Mouse (Mus musculus) MEL (cell line): ENCODE data around the gene Iqub. TPM values are rescaled to one million over a fixed set of nuclear protein-coding genes. Genes with fewer than 3 reads are reported as not detected.

Experiments
- DNase-seq: peaks from one replicate; pipeline ENCODE4 v3.0.0; 2011; ENCODE audit warnings: low read depth, low spot score
- H3K27ac ChIP-seq: 2 replicates; pipeline ENCODE4 v1.5.1; 2012; ENCODE audit warnings: low read depth, mild to moderate bottlenecking, control low read depth, low read length, moderate library complexity; ENCODE audit not compliant: control insufficient read depth
- H3K27me3 ChIP-seq, 2 experiments: fragments of 150-350 bp in 1 of 2; sonication (generic) in 1 of 2; 2 replicates each; pipeline ENCODE4 v1.6.1; 2012; ENCODE audit warnings: low read length in 2 of 2, mild to moderate bottlenecking in 2 of 2, improper control_type of control experiment in 1 of 2, moderate library complexity in 1 of 2; ENCODE audit not compliant: insufficient read depth in 2 of 2, control insufficient read depth in 1 of 2
- H3K36me3 ChIP-seq, 2 experiments: 2 replicates each; pipeline ENCODE4 v1.6.1; 2012 to 2014; ENCODE audit warnings: low read length in 2 of 2, improper control_type of control experiment in 1 of 2, inconsistent platforms in 1 of 2, mild to moderate bottlenecking in 1 of 2; ENCODE audit not compliant: insufficient read depth in 2 of 2, control insufficient read depth in 1 of 2
- H3K4me1 ChIP-seq, 2 experiments: fragments of 150-350 bp in 1 of 2; sonication (generic) in 1 of 2; 2 replicates each; pipeline ENCODE4 v1.6.1; 2012; ENCODE audit warnings: low read length in 2 of 2, improper control_type of control experiment in 1 of 2, mild to moderate bottlenecking in 1 of 2; ENCODE audit not compliant: insufficient read depth in 2 of 2, control insufficient read depth in 1 of 2
- H3K4me3 ChIP-seq, 2 experiments: fragments of 150-350 bp in 1 of 2; sonication (generic) in 1 of 2; 2 replicates each; pipeline ENCODE4 v1.5.1; 2012; ENCODE audit warnings: low read depth in 2 of 2, low read length in 2 of 2, mild to moderate bottlenecking in 2 of 2, moderate library complexity in 2 of 2, control low read depth in 1 of 2, improper control_type of control experiment in 1 of 2; ENCODE audit not compliant: control insufficient read depth in 1 of 2, insufficient read depth in 1 of 2
- H3K79me2 ChIP-seq: 2 replicates; pipeline ENCODE4 v1.6.1; 2012; ENCODE audit warnings: mild to moderate bottlenecking, low read length, moderate library complexity; ENCODE audit not compliant: control insufficient read depth, poor library complexity, insufficient read depth
- H3K9ac ChIP-seq: 2 replicates; pipeline ENCODE4 v1.6.1; 2012; ENCODE audit warnings: low read depth, mild to moderate bottlenecking, control low read depth, low read length, moderate library complexity; ENCODE audit not compliant: control insufficient read depth, poor library complexity, severe bottlenecking
- H3K9me3 ChIP-seq: fragments of 150-350 bp; sonication (generic); replicated peaks from 2 replicates; pipeline ENCODE4 v1.6.1; 2012; ENCODE audit warnings: mild to moderate bottlenecking, low read length, improper control_type of control experiment, moderate library complexity; ENCODE audit not compliant: insufficient read depth
- BHLHE40 ChIP-seq: IDR thresholded peaks from 2 replicates; pipeline ENCODE4 v1.6.1; 2012; ENCODE audit warnings: low read depth, mild to moderate bottlenecking, inconsistent platforms, low read length, improper control_type of control experiment, borderline replicate concordance
- CHD2 ChIP-seq: IDR thresholded peaks from 2 replicates; pipeline ENCODE4 v1.6.1; 2011; ENCODE audit warnings: low read length, improper control_type of control experiment
- E2F4 ChIP-seq: IDR thresholded peaks from 2 replicates; pipeline ENCODE4 v1.6.1; 2011; ENCODE audit warnings: low read depth, low read length, improper control_type of control experiment, borderline replicate concordance
- ELF1 ChIP-seq: IDR thresholded peaks from 2 replicates; pipeline ENCODE4 v1.6.1; 2014; ENCODE audit warnings: low read depth, mild to moderate bottlenecking, inconsistent platforms, low read length, improper control_type of control experiment, moderate library complexity
- MAFK ChIP-seq: IDR thresholded peaks from 2 replicates; pipeline ENCODE4 v1.6.1; 2011; ENCODE audit warnings: low read depth, mild to moderate bottlenecking, low read length, improper control_type of control experiment, borderline replicate concordance
- MAX ChIP-seq: IDR thresholded peaks from 2 replicates; pipeline ENCODE4 v1.6.1; 2011; ENCODE audit warnings: low read length, improper control_type of control experiment
- MEF2A ChIP-seq: IDR thresholded peaks from 2 replicates; pipeline ENCODE4 v1.6.1; 2014; ENCODE audit warnings: low read depth, mild to moderate bottlenecking, inconsistent platforms, low read length, improper control_type of control experiment; ENCODE audit not compliant: poor library complexity, insufficient replicate concordance, severe bottlenecking; ENCODE audit errors: extremely low read depth
- MYB ChIP-seq: IDR thresholded peaks from 2 replicates; pipeline ENCODE4 v1.6.1; 2011; ENCODE audit warnings: mild to moderate bottlenecking, low read depth, low read length, improper control_type of control experiment
- NELFE ChIP-seq: IDR thresholded peaks from 2 replicates; pipeline ENCODE4 v1.6.1; 2011; ENCODE audit warnings: low read depth, low read length, improper control_type of control experiment
- POLR2A ChIP-seq, 2 experiments: IDR thresholded peaks; 2 replicates each; pipeline ENCODE4 v1.6.1; 2011 to 2012; ENCODE audit warnings: low read length in 2 of 2, mild to moderate bottlenecking in 2 of 2, control low read depth in 1 of 2, improper control_type of control experiment in 1 of 2, low read depth in 1 of 2, moderate library complexity in 1 of 2; ENCODE audit not compliant: control insufficient read depth in 1 of 2, insufficient read depth in 1 of 2, poor library complexity in 1 of 2
- POLR2AphosphoS2 ChIP-seq: IDR thresholded peaks from 2 replicates; pipeline ENCODE4 v1.6.1; 2011; ENCODE audit warnings: low read length, improper control_type of control experiment
- POLR2AphosphoS5 ChIP-seq: IDR thresholded peaks from 2 replicates; pipeline ENCODE4 v1.6.1; 2012; ENCODE audit warnings: low read depth, borderline replicate concordance, mild to moderate bottlenecking, inconsistent platforms, low read length, moderate library complexity, mixed read lengths
- RCOR1 ChIP-seq: IDR thresholded peaks from 2 replicates; pipeline ENCODE4 v1.6.1; 2012; ENCODE audit warnings: low read depth, mild to moderate bottlenecking, inconsistent platforms, low read length, improper control_type of control experiment
- SMC3 ChIP-seq: IDR thresholded peaks from 2 replicates; pipeline ENCODE4 v1.6.1; 2011; ENCODE audit warnings: low read depth, low read length, improper control_type of control experiment
- UBTF ChIP-seq: IDR thresholded peaks from 2 replicates; pipeline ENCODE4 v1.6.1; 2012; ENCODE audit warnings: low read depth, mild to moderate bottlenecking, inconsistent platforms, low read length, improper control_type of control experiment, moderate library complexity, borderline replicate concordance; ENCODE audit not compliant: insufficient read depth
- ZC3H11A ChIP-seq: IDR thresholded peaks from 2 replicates; pipeline ENCODE4 v1.6.1; 2012; ENCODE audit warnings: low read depth, mild to moderate bottlenecking, inconsistent platforms, low read length, improper control_type of control experiment
- ZMIZ1 ChIP-seq: IDR thresholded peaks from 2 replicates; pipeline ENCODE4 v1.6.1; 2012; ENCODE audit warnings: low read depth, mild to moderate bottlenecking, inconsistent platforms, low read length, improper control_type of control experiment, moderate library complexity
- polyA plus RNA-seq, 2 experiments: library from polyadenylated mRNA; stranded (reverse) in 1 of 2; unstranded in 1 of 2; fragments of >175 nt in 1 of 2; fragments of >200 nt in 1 of 2; gene quantifications; 2 replicates each; pipeline versions ENCODE4 v1.2.1 to v1.2.4; 2012; ENCODE audit warnings: low replicate concordance in 2 of 2, low read depth in 1 of 2; ENCODE audit not compliant: insufficient read length in 2 of 2, insufficient read depth in 1 of 2, missing spikeins in 1 of 2
- total RNA-seq: library from RNA; depleted of rRNA; stranded (reverse); fragments of 300-350 nt; gene quantifications from 2 replicates; pipeline ENCODE4 v1.2.3, GENCODE M21; 2012

Iqub gene
- total and polyA plus RNA-seq, 3 experiments, result not detected

DNA sequence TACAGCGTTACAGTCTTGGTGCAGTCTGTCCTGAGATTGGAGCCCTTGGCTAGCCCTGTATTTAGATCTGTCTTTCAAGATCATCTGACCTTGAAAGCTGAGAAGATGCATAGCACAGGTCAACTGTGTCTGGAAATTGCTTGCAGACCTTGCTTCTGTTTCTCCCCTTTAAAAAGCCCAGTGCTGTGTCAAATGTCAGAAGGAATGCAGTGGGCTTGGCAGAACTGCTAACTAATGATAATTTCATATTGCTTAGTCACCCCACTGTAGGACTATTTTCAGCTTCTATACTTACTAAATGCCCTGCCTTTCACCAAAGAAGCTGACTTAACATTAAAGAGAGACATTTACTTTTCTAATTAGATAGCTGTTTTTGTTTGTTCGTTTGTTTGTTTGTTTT lies 40.6 kb upstream of the Iqub start:
- Histone ChIP-seq H3K27me3 (peaks cover 0 to 1% of the 10 kb centered on the region in 2 experiments; a peak in 1 of 4 replicates), H3K9me3 (no peaks in the 10 kb centered on the region), H3K36me3 (no peaks in the 10 kb centered on the region), H3K4me3 (no peak overlapping the region), H3K4me1 (no peaks in the 10 kb centered on the region), H3K9ac (no peak overlapping the region), H3K79me2 (no peaks in the 10 kb centered on the region), H3K27ac (no peak overlapping the region)
- TF ChIP-seq ZMIZ1 (no peak), POLR2A (IDR thresholded peaks at IDR 0.05; ENCODE audit: control insufficient read depth in 1 of 2, insufficient read depth in 1 of 2, low read depth in 1 of 2, low read length in 2 of 2, poor library complexity in 1 of 2) (no peak), MAX (no peak), SMC3 (no peak), E2F4 (no peak), ELF1 (no peak), POLR2AphosphoS5 (no peak), POLR2AphosphoS2 (no peak), MYB (no peak), UBTF (no peak), NELFE (no peak)
- DNase-seq, result no peak

DNA sequence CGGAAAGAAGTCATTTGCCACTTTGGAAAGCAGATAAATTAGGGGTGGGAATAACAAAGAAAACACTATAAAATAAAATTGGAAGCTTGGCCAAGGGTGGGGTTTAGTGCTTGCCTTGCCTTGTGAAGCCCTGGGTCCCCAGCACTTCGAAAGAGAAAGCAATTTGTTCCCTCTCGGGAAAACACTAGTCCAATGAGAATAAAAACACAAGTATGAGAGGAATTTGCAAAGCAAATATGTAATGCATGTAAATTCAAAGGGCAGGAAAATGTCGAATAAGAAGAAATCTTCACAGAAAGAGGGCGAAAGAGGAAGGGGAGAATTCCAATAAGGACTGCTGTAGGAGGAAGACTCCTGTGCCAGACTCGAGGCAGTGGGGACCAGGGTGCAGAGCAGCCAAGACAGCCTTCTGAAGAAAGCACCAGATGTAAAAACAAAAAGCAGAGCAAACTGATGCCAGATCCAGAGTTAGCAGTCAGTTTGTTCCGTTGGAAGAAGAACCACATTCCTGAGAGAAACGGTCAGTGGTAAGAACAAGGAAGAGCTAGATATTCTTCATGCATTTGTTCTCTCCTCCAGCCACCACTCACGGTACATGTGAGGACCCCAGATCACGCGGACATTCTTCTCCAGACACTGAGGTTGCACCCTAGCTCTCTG lies 39.7 kb upstream of the Iqub start:
- Histone ChIP-seq H3K27ac (no peak overlapping the region), H3K79me2 (no peaks in the 10 kb centered on the region), H3K9me3 (no peaks in the 10 kb centered on the region), H3K36me3 (no peaks in the 10 kb centered on the region), H3K9ac (no peak overlapping the region), H3K4me3 (no peak overlapping the region), H3K4me1 (no peaks in the 10 kb centered on the region), H3K27me3 (peaks cover 0 to 1% of the 10 kb centered on the region in 2 experiments; a peak in 1 of 4 replicates)
- no peak for DNase-seq
- TF ChIP-seq E2F4, result no peak
- TF ChIP-seq BHLHE40, result no peak
- TF ChIP-seq ZC3H11A, result no peak
- TF ChIP-seq RCOR1, result no peak
- no peak for TF ChIP-seq MEF2A
- TF ChIP-seq NELFE, result no peak
- no peak for TF ChIP-seq UBTF
- TF ChIP-seq CHD2, result no peak
- TF ChIP-seq MAFK, result no peak
